Mouse (Mus musculus): ENCODE measurements at regions not wholly inside any gene's neighbourhood (a gene's known extent, or its start where the extent isn't known, plus 50 kb on each side); places are given as distances from the start of the nearest gene placed in this dataset.
A peak's percentile ranks its signal among the peaks of the same experiment; 100 is the strongest.
"Not testable (repeated sequence)": the region's sequence is repeated elsewhere in the genome, so short reads cannot be mapped to it uniquely, and the experiment has no call there.

DNA sequence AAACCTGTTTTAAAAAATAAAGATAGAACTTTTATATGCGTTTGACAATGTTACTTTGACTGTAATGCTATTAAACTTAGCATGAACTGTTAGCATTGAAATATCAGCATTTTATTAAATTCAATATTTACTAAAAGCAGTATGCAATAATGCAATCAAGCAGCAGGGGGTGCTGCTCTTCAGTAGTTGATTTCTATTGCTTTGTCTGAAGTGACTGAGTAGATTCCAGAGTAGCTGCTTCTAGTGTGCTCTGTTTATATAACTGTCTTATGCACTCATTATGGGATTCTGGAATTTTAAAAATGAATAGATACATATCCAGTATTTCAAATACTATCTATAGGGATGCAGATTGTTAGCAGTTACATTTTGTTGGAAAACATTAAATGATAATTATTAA lies 146.2 kb downstream of the Gm28710 start:
- no peak for DNase-seq (ENCODE audit: low spot score)

DNA sequence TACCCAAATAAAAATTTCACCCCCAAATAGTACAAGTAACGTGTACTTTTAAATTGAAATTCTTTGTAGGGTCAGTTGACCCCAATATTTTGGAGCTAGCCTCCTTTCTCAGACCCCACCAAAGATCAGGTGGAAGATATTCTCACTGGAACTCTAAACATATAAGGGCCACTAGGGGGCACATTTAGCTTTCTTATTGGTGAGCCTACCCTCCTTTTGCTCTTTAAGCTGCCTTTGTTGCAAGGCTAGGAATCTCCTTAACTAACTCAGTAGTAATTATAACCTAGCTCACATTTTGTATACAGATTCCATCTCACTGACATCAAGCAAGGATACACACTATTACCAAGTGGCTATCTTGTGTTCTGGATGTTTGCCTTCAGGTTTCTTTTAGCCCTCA lies 155.8 kb downstream of the Gm28710 start:
- DNase-seq (ENCODE audit: low spot score), result no peak

DNA sequence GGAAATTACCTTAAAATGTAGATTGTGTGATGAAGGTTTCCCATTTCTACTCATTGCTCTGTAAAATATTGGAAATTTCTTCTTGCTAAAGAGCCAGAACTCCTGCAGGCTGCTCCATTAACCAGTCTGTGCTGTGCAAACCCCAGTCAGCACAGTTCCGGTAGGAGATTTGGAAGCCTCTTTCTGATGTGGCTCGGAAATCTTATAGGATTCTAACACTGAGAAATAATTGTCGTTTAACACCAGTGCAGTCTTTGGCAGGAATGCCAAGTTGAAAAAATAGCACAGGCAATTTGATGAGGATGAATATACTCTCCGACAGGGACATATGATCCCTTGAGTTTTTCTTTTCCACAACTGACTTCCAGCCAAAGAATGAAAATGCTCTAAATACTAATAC lies 176.1 kb downstream of the Gm28710 start:
- no peak for DNase-seq (ENCODE audit: low spot score)

DNA sequence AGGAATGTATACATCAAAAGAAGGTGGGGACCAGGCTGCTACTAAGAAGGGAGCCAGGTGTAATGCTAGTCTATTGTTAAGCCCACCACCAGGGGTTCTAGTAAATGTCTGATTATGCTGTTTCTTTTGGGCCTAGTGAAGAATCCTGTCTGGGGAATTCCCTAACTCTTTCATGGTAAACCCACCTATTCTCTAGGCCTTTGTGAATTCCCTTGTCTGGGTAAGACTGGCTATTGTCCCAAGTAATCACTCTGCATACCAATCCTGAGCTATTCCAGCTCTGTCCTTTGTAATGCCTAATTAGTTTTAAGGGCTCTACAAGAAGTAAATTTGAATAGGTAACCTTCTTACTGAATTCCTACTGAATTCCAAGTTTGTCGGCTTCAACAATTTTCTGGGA lies 177.2 kb downstream of the Gm28710 start:
- DNase-seq (ENCODE audit: low spot score), result not testable (repeated sequence)

DNA sequence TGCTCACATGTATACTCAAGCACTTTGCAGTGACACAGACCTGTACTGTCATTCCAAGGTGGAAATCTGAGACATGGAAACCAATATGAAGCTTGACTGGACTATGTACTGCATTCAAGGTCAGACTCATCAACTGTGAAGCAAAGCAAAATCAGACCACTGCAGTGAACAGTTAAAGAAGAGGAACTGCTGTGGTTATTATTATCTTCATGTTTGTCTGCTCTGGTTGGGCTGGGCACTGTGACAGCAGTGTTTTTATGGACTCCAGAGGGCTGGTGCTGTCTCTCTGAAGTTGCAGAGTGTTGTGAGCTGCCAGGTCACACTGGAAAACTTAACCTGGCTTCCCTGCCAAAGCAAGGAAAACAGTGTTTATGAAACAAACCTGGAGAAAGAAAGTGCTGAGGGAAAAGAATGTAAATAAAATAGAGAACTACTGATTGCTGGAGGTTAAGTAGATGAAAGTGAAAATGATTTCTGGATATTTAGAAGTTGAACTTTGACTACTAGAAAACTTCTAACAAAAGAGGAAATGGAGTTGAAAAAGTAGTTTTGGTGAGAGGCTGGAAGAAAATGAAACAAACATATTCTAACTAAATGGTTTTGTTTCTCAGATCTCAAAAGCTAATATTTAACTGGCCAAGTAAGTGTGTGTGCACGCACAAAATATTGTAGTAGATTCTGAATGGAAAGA lies 181.7 kb downstream of the Gm28710 start:
- DNase-seq (ENCODE audit: low spot score), result no peak

DNA sequence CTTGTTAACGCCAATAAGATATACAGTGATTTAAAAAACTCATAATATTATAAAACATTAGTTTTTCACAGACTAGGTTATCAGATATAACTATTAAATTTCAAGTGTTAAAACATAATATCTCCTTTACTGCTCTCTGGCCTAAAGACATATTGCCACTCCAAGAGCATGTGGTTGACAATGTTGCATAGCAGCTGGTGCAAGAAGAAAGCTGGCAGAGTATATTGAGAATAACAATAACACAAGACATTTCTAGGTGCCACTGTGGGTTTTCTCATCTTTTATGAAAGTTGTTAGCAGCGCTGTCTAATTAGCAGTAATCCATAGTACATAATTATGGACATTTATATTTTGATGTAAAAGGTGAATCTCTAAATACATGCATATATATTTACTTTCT lies 184.4 kb downstream of the Gm28710 start:
- DNase-seq (ENCODE audit: low spot score), result no peak

DNA sequence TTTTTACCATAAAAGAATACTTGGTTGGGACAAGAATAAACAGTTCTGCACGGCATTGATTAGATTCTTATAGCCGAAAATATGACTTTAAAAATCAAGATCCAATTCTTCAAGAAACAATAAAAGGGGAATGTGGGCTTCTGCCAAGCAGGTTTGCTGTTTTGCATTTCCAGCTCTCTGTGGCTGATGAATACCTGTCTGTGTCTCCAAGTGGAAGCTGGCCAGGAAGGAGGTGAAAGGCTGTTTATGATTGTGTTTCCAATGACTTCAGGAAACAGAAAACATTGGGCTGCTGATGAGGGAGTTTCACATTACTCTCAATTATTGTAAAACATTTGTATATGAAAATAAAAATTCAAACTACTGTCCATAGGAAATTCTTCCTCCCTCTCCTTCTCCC lies 193.3 kb downstream of the Gm28710 start:
- no peak for DNase-seq (ENCODE audit: low spot score)

DNA sequence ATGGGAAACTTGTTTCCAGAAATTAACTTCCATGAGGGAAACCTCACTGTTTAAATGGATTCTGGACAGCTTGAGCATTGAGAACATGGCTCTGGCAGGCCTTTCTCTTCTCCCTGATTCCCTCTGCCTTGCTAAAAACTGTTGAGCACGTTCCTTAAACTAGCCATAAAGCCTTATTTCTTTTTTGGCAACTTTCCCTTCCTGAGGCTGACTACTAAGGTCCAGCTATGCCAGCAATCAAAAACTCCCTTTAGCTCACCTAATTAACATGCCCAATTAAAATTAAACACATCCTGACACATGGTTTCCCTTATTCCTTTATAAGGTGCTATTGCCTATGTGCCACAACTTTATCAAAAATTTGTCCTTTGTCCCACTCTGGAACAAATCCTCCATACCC lies 199.9 kb downstream of the Gm28710 start:
- DNase-seq (ENCODE audit: low spot score), result no peak

DNA sequence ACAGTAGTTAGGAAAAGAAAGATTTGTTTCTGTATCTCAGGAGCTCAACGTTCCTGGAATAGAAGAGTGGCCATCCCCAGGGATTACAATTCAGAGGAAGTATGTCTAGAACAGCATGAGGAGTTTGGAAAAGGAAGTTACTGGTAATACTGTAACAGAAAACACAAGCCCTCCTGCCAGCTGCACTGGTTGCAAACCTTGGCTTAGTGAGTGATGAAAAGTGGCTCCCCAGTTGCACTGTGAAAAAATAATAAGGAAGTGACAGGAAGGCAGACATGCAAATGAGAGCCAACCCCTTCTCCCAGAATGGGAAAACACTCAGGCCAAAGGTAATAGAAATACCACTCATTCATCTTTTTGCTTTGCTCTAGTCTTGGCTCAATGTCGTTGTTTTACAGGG lies 207.6 kb downstream of the Gm28710 start:
- DNase-seq (ENCODE audit: low spot score), result no peak

DNA sequence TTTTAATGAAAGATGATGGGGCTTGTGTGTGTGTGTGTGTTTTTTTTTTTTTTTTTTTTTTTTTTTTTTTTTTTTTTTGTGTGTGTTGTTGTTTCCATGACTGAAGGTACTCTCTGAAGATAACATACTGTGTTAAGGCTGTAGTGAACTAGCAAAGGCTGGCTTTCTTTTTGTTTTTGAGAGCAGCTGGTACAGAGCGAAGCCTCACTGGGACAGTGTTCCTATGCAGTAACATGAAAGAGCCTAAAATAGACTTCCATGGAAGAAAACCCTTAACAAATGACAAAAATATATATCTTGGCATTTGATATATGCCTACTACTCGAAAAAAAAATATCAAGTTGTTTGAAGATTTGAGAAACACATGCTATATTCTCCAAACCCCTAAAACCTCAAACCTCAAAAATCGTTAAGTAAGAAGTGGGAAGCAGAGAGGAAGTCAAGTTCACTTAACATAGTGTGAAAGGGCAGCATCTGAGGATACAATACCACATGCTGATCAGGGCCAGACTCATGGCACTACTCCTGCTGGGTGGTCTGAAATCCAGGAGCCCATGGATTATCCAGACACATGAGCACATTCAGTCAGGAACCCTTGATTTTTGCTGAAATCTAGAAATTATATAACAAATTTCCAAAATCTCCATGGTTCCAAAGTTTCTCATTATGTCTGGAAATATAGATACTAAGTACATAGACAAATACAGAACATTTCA lies 215.4 kb downstream of the Gm28710 start:
- DNase-seq (ENCODE audit: low spot score), result no peak

DNA sequence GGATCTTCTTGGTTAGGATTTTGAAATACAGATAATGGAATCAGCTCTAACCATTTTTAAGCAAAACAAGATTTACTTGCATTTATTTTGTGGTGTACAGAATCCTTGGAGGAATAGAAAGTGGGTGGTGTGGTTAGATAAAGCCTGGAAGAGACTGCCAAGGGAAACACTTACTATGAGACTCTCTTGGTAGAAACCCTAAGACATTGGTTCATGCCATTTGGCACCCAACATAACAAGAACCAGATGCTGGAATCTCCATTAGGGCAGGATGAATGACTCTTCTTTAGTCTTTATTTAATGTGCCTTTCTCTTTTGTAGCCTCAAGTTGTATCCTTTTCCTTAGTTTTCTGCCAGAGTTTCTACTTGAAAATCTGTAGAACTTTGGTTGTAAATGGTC lies 230.0 kb downstream of the Gm28710 start:
- no peak for DNase-seq (ENCODE audit: low spot score)

DNA sequence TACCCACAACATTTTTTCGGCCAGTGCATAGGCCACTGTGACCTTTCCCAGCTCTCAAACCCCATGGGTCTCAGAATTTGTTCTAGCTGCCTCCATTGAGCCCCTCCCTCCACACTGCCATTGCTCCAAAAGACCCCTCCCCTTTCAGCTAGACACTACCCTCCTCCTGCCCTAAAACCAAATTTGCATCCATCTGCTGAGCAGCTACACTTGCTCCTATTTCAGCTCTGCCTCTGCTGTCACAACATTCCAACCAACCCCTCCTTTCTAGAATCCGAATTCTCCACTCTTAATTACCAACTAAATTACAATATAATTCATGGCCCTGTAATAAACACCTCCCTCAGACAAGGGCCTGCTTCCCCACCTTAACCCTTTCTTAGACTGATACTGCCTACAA lies 262.3 kb downstream of the Gm28710 start:
- DNase-seq (ENCODE audit: low spot score), result no peak

DNA sequence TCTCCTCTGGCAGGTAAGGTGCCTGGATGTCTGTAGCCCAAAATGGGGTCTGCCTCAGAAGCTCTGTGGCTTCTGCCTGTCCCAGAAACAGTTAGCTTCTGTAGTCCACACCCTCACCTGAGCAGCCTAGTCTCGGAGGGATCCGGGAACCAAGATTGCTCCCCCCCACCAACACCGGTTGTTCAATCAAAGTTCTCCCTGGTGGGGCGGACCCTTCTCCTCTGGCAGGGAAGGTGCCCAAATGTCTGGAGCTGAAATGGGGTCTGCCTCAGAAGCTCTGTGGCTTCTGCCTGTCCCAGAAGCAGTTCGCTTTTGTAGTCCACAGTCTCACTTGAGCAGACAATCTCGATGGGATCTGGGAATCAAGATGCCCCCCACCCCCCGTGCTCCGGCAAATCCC lies 273.0 kb downstream of the Gm28710 start:
- DNase-seq (ENCODE audit: low spot score), result no peak

DNA sequence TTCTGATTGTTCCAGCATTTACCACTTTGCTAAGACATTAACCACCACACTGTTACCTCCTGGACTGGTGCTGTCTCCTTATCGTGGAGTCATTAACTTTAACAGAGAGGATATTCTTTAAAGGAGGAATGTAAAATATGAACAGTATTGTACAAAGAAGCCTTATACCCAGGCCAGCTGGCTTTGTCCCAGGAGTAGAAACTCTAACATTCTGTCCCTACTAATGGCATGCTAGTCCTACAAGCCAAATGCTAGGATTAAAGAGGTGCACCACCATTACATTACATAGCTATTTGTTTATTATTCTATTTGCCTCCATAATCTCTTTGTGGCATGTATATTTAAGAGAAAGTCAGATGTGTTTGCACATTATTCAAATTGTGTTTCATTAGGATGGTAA lies 288.8 kb downstream of the Gm28710 start:
- DNase-seq (ENCODE audit: low spot score), result no peak

DNA sequence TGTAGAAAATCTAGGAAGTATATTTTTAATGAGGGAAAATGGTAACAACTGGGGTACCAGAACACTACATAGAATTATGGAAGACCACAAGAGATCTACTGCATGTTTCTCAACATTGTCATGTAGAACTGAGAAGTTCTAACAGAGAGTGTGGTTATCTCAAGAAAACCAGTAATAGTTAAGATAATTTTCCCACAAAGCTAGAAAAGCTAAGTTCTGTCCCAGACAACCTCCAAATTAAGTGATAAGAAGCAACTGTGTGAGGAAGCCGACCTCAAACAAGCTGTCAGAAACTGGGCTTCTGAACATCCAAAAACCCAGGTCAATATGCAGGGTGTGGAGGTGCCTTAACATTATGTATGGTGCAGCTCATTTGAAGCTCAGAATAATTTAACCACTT lies 261.4 kb upstream of the Speer4f2 start:
- no peak for DNase-seq (ENCODE audit: low spot score)

DNA sequence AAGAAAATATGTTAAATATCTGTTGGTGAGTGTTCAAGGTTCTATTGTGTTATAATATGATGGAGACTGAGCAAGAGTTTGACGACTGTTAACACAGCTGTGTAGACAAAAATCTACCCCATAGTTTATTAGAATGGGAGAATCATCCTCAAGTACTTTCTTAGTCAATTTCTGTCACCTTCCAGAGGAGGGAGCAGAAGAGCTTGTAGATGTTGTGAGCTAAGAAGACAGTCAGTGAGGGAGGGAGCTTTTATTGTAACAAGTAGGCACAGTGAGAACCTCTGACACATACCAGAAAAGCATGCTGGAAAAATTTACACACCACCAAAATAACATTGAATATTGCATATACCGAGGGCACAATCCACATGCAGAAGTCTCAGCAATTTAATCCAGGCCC lies 261.0 kb upstream of the Speer4f2 start:
- no peak for DNase-seq (ENCODE audit: low spot score)

DNA sequence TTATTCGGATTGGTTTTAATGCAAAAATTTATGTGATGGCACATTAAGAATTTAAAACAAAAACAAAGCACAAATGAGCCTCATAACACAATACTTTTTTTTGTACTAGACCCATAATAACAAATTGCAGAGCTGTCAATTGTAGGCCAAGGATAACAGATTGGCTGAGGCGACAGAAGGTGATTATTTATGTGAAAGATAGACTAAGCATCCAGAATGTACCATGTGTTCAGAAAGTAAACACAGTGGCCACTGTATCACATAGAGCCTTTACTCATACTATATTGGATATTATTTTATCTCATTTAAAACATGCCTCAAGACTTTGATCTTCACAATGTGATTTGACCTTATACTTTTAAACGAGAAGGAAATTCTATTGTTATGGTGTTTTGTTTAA lies 257.9 kb upstream of the Speer4f2 start:
- DNase-seq (ENCODE audit: low spot score), result no peak

DNA sequence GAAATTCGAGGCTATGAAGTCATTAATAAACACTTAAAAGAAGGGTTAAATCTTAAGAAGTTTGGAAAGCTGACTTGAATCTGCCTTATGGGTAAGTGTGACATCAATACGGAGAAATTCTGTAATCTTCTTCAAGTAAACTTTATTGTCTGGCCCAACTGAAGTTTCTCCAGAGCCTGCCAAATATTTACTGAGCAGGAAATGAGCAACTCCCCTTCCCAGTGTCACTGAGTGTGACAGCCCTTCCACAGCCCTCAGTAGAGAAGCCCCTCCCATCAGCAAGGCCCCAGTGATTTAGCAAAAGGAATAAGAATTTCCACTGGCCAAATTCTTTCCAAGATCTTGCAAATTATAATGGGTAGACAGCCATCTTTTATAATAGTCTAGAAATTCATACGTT lies 256.9 kb upstream of the Speer4f2 start:
- no peak for DNase-seq (ENCODE audit: low spot score)

DNA sequence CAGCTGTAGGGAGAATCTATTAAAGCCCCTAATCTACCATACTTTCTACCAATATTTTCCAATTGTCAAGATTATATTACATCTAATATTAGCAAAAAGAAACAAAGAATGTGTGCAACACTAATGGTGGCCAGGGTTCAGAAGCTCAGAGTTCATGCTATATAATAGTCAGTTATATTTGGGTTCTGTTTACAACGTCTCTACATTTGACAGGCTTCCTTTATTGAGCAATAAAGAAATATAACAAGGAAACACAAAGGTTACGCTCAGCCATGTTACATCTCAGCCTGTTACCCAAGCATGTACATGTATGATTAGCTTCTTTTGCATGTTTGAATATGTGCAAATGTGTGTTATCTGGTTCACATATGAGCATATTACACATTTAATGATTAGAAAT lies 247.7 kb upstream of the Speer4f2 start:
- DNase-seq (ENCODE audit: low spot score), result no peak

DNA sequence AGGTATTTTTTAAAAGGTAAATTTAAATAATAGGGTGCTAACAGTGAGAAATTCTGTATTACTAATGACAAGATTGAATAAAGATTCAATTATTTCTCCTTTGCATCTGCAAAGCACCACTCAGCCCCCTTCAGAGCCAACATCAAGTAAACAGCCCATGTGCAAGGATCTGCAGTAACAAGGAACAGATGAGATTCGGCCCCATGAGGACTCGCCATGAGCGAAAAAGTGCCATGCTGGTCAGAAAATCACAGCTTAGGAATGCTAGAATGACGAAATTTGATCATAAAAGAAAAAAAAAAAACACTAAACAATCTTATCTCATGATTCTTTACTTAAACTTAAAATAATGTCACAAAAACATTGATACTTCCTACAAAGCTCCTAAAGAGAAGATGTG lies 245.5 kb upstream of the Speer4f2 start:
- DNase-seq (ENCODE audit: low spot score), result no peak

DNA sequence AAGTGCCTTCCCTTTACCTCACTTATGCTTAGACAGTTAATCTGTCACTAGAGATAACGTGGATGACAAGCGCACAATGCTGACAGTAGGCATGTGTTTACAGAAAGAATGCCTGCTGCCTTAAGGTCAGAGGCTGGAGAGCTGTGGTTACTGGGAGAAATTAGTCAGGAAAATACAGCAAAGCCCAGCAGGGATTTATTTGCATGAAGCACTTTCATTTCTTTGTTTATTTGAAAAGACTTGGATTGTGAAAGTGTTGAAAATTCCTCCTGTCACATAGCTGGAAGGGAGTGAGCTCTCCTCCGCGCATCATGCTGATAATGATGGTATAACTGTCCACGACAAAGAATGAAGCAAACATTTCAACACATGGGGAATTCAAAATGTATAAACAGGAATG lies 237.5 kb upstream of the Speer4f2 start:
- peak; percentile 10 for DNase-seq (ENCODE audit: low spot score)

DNA sequence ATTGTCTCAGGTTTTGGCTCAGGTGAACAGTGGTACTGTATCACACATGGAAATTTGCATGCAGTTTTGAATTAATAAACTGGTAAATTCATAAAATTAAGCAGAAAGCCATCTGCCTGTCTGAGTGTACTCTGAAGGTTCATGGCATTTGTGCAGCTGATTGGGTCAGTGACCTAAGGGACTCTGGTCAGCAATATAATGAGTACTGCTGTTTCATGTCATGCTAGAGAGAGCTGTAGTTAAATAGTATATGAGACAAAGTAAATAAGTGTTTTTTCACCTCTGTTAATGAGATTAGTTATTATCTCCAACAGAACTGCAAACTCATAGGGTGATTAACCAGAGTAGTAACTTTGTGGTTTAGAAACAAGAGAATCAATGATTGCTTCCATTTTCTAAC lies 231.4 kb upstream of the Speer4f2 start:
- DNase-seq (ENCODE audit: low spot score), result no peak

DNA sequence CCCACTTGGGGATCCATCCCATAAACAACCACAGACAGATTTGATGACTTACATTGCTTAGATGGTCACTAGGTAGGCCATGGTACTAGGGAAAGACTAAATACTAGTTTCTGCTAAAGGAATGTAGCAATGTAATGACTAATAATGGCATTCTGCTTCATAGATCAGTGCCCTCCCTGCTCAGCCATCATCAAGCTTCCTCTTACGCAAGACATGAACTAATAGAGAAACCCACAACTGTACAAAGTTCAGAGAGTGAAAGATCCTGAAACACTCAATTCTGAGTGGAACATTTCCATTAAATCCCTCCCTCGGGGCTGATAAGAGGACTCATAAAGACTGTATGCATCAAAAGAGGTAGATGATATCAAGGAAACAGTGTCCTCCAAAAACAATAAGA lies 198.4 kb upstream of the Speer4f2 start:
- DNase-seq (ENCODE audit: low spot score), result no peak

DNA sequence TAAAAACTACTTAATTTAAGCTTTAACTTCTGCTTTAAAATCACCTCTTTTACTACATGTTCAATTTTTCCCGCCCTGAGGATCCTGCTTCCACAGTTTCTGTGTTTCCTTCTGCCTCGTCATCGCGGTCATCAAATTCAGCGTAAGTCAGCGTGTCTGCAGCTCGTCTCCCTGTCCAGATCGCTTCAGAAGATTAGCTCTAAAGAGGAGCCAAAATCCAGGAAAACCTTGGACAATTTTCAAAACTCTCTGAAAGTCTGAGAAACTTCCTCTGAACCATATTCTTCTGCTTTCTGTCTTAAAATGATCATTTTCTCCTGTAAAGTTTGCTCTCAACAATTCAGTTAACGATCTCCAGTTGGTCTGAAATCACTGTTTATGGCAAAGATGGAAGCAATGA lies 196.2 kb upstream of the Speer4f2 start:
- DNase-seq (ENCODE audit: low spot score), result no peak
